Mouse (Mus musculus) limb, embryonic 10.5 days (tissue): ENCODE results near the gene Nop53. TPM values are rescaled to one million over a fixed set of nuclear protein-coding genes. Genes with fewer than 3 reads are reported as not detected.

Experiments
- DNase-seq: peaks from one replicate; pipeline ENCODE4 v3.0.0-alpha.2; 2017; ENCODE audit warnings: low spot score
- H3K27ac ChIP-seq: fragments of 300-500 bp; sonication (generic); 2 replicates; pipeline ENCODE4 v1.5.1; 2016; ENCODE audit warnings: mild to moderate bottlenecking
- H3K27me3 ChIP-seq: fragments of 300-500 bp; sonication (generic); 2 replicates; pipeline ENCODE4 v1.6.1; 2016; ENCODE audit warnings: low read depth, mild to moderate bottlenecking; ENCODE audit not compliant: poor library complexity, severe bottlenecking
- H3K36me3 ChIP-seq: fragments of 300-500 bp; sonication (generic); 2 replicates; pipeline ENCODE4 v1.6.1; 2016; ENCODE audit warnings: mild to moderate bottlenecking, moderate library complexity
- H3K4me1 ChIP-seq: fragments of 300-500 bp; sonication (generic); 2 replicates; pipeline ENCODE4 v1.6.1; 2016
- H3K4me3 ChIP-seq: fragments of 300-500 bp; sonication (generic); 2 replicates; pipeline ENCODE4 v1.5.1; 2016; ENCODE audit warnings: mild to moderate bottlenecking, moderate library complexity
- H3K9me3 ChIP-seq: fragments of 300-500 bp; sonication (generic); replicated peaks from 2 replicates; pipeline ENCODE4 v1.6.1; 2016; ENCODE audit warnings: mild to moderate bottlenecking
- WGBS: fragments of 180-500 bp; shearing (Covaris S2); methylation state at CpG from one replicate; pipeline ENCODE4 v1.1.7; 2016; 5-methylcytosine and 5-hydroxymethylcytosine counted together
- polyA plus RNA-seq: library from polyadenylated mRNA; unstranded; fragments of >200 nt; fragmentation: Nextera tagmentation; extraction: Ambion mirVana; gene quantifications from 2 replicates; pipeline ENCODE4 v1.2.1, GENCODE M21; 2016

Nop53 gene
- polyA plus RNA-seq, 1 experiment from 2014 or later: 173 TPM

GRCm38 (mm10) chr7:15969674-15970073 is 23.8 kb upstream of the Nop53 start:
- H3K27me3 ChIP-seq: no peaks in the 10 kb centered on the region
- H3K4me3 ChIP-seq: no peak overlapping the region
- 0 out of 2 replicates have a peak, but pooled peaks cover 2% of the 10 kb centered on the region for H3K9me3 ChIP-seq
- peaks cover 49% of the 10 kb centered on the region for H3K36me3 ChIP-seq
- 0 out of 2 replicates have a peak, but pooled peaks cover 5% of the 10 kb centered on the region for H3K4me1 ChIP-seq
- H3K27ac ChIP-seq: no peak overlapping the region
- DNase-seq: no peak
- WGBS: 88% methylated on average over 3 of the region's 3 CpGs

- no peaks in the 10 kb centered on the region for H3K27me3 ChIP-seq
- no peak overlapping the region for H3K27ac ChIP-seq
- 0 out of 2 replicates have a peak, but pooled peaks cover 5% of the 10 kb centered on the region for H3K4me1 ChIP-seq
- 88% methylated on average over 8 of the region's 8 CpGs for WGBS
- peaks cover 35% of the 10 kb centered on the region for H3K36me3 ChIP-seq
- H3K9me3 ChIP-seq: 0 out of 2 replicates have a peak, but pooled peaks cover 2% of the 10 kb centered on the region
- no peak for DNase-seq
- no peak overlapping the region for H3K4me3 ChIP-seq
Measured at GRCm38 (mm10) chr7:15968322-15968721, 22.4 kb upstream of the Nop53 start.

- Histone ChIP-seq H3K36me3 (peaks cover 25% of the 10 kb centered on the region), H3K27ac (0 out of 2 replicates have a peak within 1 kb of the TSS, but pooled peaks have one; percentile 22), H3K9me3 (0 out of 2 replicates have a peak, but pooled peaks cover 2% of the 10 kb centered on the region), H3K27me3 (no peaks in the 10 kb centered on the region), H3K4me1 (peaks cover 15% of the 10 kb centered on the region), H3K4me3 (peak within 1 kb of the TSS; percentile 44)
- DNase-seq: peak; percentile 87
- 1% methylated on average over 22 of the region's 22 CpGs for WGBS
Measured at GRCm38 (mm10) chr7:15967312-15967711, 21.4 kb upstream of the Nop53 start, which contains the start of gene Ehd2. TSS of gene Ehd2 (minus strand) at chr7:15967567.

- Histone ChIP-seq H3K27ac (no peak overlapping the region), H3K27me3 (no peaks in the 10 kb centered on the region), H3K4me1 (peaks cover 18% of the 10 kb centered on the region), H3K9me3 (0 out of 2 replicates have a peak, but pooled peaks cover 4% of the 10 kb centered on the region), H3K36me3 (peaks cover 17% of the 10 kb centered on the region), H3K4me3 (no peak overlapping the region)
- WGBS: 63% methylated on average over 3 of the region's 3 CpGs
- no peak for DNase-seq
Measured at GRCm38 (mm10) chr7:15966489-15966888, 20.6 kb upstream of the Nop53 start.

- peaks cover 22% of the 10 kb centered on the region for H3K4me1 ChIP-seq
- H3K36me3 ChIP-seq: no peaks in the 10 kb centered on the region
- H3K4me3 ChIP-seq: no peak overlapping the region
- no peak for DNase-seq
- no peak overlapping the region for H3K27ac ChIP-seq
- H3K27me3 ChIP-seq: no peaks in the 10 kb centered on the region
- WGBS: 87% methylated on average over 32 of the region's 32 CpGs
- H3K9me3 ChIP-seq: 0 out of 2 replicates have a peak, but pooled peaks cover 1% of the 10 kb centered on the region
Measured at GRCm38 (mm10) chr7:15963798-15964652, 18.2 kb upstream of the Nop53 start.

GRCm38 (mm10) chr7:15962311-15963288 is 16.7 kb upstream of the Nop53 start:
- H3K9me3 ChIP-seq: 0 out of 2 replicates have a peak, but pooled peaks cover 1% of the 10 kb centered on the region
- H3K36me3 ChIP-seq: no peaks in the 10 kb centered on the region
- WGBS: 40% methylated on average over 12 of the region's 12 CpGs
- H3K27ac ChIP-seq: peak overlapping the region; percentile 75
- H3K4me1 ChIP-seq: peaks cover 22% of the 10 kb centered on the region
- DNase-seq: no peak
- H3K4me3 ChIP-seq: 0 out of 2 replicates have a peak overlapping the region, but pooled peaks have one; percentile 9
- H3K27me3 ChIP-seq: no peaks in the 10 kb centered on the region

GRCm38 (mm10) chr7:15961798-15962197 is 15.9 kb upstream of the Nop53 start:
- Histone ChIP-seq H3K27ac (no peak overlapping the region), H3K27me3 (no peaks in the 10 kb centered on the region), H3K36me3 (no peaks in the 10 kb centered on the region), H3K9me3 (0 out of 2 replicates have a peak, but pooled peaks cover 1% of the 10 kb centered on the region), H3K4me3 (no peak overlapping the region), H3K4me1 (peaks cover 17% of the 10 kb centered on the region)
- WGBS: 91% methylated on average over 7 of the region's 7 CpGs
- DNase-seq: no peak

GRCm38 (mm10) chr7:15961239-15961638 is 15.4 kb upstream of the Nop53 start:
- WGBS: 72% methylated on average over 4 of the region's 4 CpGs
- Histone ChIP-seq H3K4me1 (peaks cover 17% of the 10 kb centered on the region), H3K9me3 (0 out of 2 replicates have a peak, but pooled peaks cover 1% of the 10 kb centered on the region), H3K36me3 (no peaks in the 10 kb centered on the region), H3K4me3 (no peak overlapping the region), H3K27me3 (no peaks in the 10 kb centered on the region), H3K27ac (no peak overlapping the region)
- no peak for DNase-seq

GRCm38 (mm10) chr7:15960691-15961090 is 14.8 kb upstream of the Nop53 start:
- no peak overlapping the region for H3K4me3 ChIP-seq
- peaks cover 17% of the 10 kb centered on the region for H3K4me1 ChIP-seq
- DNase-seq: no peak
- peaks cover 3% of the 10 kb centered on the region for H3K27me3 ChIP-seq
- H3K9me3 ChIP-seq: 0 out of 2 replicates have a peak, but pooled peaks cover 1% of the 10 kb centered on the region
- H3K27ac ChIP-seq: no peak overlapping the region
- WGBS: 56% methylated on average over 4 of the region's 4 CpGs
- H3K36me3 ChIP-seq: no peaks in the 10 kb centered on the region

- Histone ChIP-seq H3K27ac (no peak overlapping the region), H3K9me3 (no peaks in the 10 kb centered on the region), H3K36me3 (no peaks in the 10 kb centered on the region), H3K4me1 (peaks cover 11% of the 10 kb centered on the region), H3K27me3 (peaks cover 16% of the 10 kb centered on the region), H3K4me3 (no peak overlapping the region)
- DNase-seq: no peak
- WGBS: 72% methylated on average over 5 of the region's 5 CpGs
Measured at GRCm38 (mm10) chr7:15956143-15956542, 10.3 kb upstream of the Nop53 start.

GRCm38 (mm10) chr7:15955509-15955908 is 9.6 kb upstream of the Nop53 start:
- DNase-seq: no peak
- Histone ChIP-seq H3K4me3 (peak overlapping the region; percentile 46), H3K4me1 (peaks cover 8% of the 10 kb centered on the region), H3K9me3 (no peaks in the 10 kb centered on the region), H3K27me3 (peaks cover 16% of the 10 kb centered on the region), H3K36me3 (no peaks in the 10 kb centered on the region), H3K27ac (0 out of 2 replicates have a peak overlapping the region, but pooled peaks have one; percentile 51)
- WGBS: 15% methylated on average over 7 of the region's 7 CpGs

- Histone ChIP-seq H3K27ac (0 out of 2 replicates have a peak overlapping the region, but pooled peaks have one; percentile 51), H3K4me3 (peak overlapping the region; percentile 46), H3K36me3 (no peaks in the 10 kb centered on the region)
Measured at GRCm38 (mm10) chr7:15954978-15955443, 9.1 kb upstream of the Nop53 start.

More at GRCm38 (mm10) chr7:15954978-15955443, 9.1 kb upstream of the Nop53 start:
- H3K9me3 ChIP-seq: no peaks in the 10 kb centered on the region
- WGBS: 5% methylated on average over 21 of the region's 21 CpGs
- H3K4me1 ChIP-seq: peaks cover 8% of the 10 kb centered on the region
- peaks cover 16% of the 10 kb centered on the region for H3K27me3 ChIP-seq
- no peak for DNase-seq
